Mouse (Mus musculus) spleen, adult 12 weeks (tissue): ENCODE results near the gene Gm614.

Source experiments
- DNase-seq: peaks from one replicate; pipeline ENCODE4 v3.0.0; 2022; ENCODE audit warnings: low spot score

Gm614 gene

GRCm38 (mm10) chrX:101263892-101264291, at the start of gene Gm614:
TSS of gene Gm614 (minus strand) at chrX:101263992.
- DNase-seq: no peak

GRCm38 (mm10) chrX:101309299-101309698, 45.5 kb upstream of the Gm614 start:
- DNase-seq: no peak

GRCm38 (mm10) chrX:101304646-101305045, 40.9 kb upstream of the Gm614 start:
- DNase-seq: no peak

- DNase-seq: no peak
These were observed 37.9 kb upstream of the Gm614 start for GRCm38 (mm10) chrX:101301654-101302053.

GRCm38 (mm10) chrX:101300427-101301030, 36.7 kb upstream of the Gm614 start:
- DNase-seq: no peak

GRCm38 (mm10) chrX:101299473-101300426, 36.0 kb upstream of the Gm614 start:
- no peak for DNase-seq

GRCm38 (mm10) chrX:101299055-101299454, 35.3 kb upstream of the Gm614 start, which contains the start of gene Nlgn3:
TSS of gene Nlgn3 (plus strand) at chrX:101299168.
- no peak for DNase-seq

- DNase-seq: no peak
These were observed 26.3 kb upstream of the Gm614 start for GRCm38 (mm10) chrX:101290111-101290510.

GRCm38 (mm10) chrX:101289037-101289436, 25.2 kb upstream of the Gm614 start:
- no peak for DNase-seq

GRCm38 (mm10) chrX:101288432-101288831, 24.6 kb upstream of the Gm614 start:
- DNase-seq: no peak

GRCm38 (mm10) chrX:101287543-101287942, 23.8 kb upstream of the Gm614 start:
- no peak for DNase-seq

GRCm38 (mm10) chrX:101285953-101286670, 22.3 kb upstream of the Gm614 start:
- no peak for DNase-seq

GRCm38 (mm10) chrX:101285534-101285933, 21.7 kb upstream of the Gm614 start:
- DNase-seq: peak; percentile 46

GRCm38 (mm10) chrX:101282813-101283212, 19.0 kb upstream of the Gm614 start:
- no peak for DNase-seq

- DNase-seq: peak; percentile 81
These were observed 10.3 kb upstream of the Gm614 start, which contains the start of gene Med12 for GRCm38 (mm10) chrX:101273875-101274738. TSS of gene Med12 (plus strand) at chrX:101274030.

GRCm38 (mm10) chrX:101273410-101273809, 9.6 kb upstream of the Gm614 start:
- no peak for DNase-seq

GRCm38 (mm10) chrX:101268755-101269124, 4.9 kb upstream of the Gm614 start, which contains the start of gene Gm20489:
TSS of gene Gm20489 (minus strand) at chrX:101269023.
- no peak for DNase-seq

GRCm38 (mm10) chrX:101268025-101268754, 4.4 kb upstream of the Gm614 start, which contains the start of gene Il2rg:
TSS of gene Il2rg (minus strand) at chrX:101268255.
- DNase-seq: no peak

GRCm38 (mm10) chrX:101266631-101267030, 2.8 kb upstream of the Gm614 start:
- no peak for DNase-seq
